Mouse (Mus musculus) limb, embryonic 11.5 days (tissue): Measurements from ENCODE around the gene Gm7982. TPM values are rescaled to one million over a fixed set of nuclear protein-coding genes. Genes with fewer than 3 reads are reported as not detected.
"Not testable (repeated sequence)": the region's sequence is repeated elsewhere in the genome, so short reads cannot be mapped to it uniquely, and the experiment has no call there.

Experiments used
- ATAC-seq: fragments of 200-750 bp; cut with Nextera tagmentation; 2 replicates; pipeline ENCODE4 v1.8.0; 2017; ENCODE audit warnings: low read depth; ENCODE audit not compliant: insufficient number of reproducible peaks, low FRiP score, low TSS enrichment
- DNase-seq: peaks from one replicate; pipeline ENCODE4 v3.0.0-alpha.2; 2015; ENCODE audit warnings: low spot score
- H3K27ac ChIP-seq: fragments of 300-500 bp; sonication (generic); replicated peaks from 2 replicates; pipeline ENCODE4 v1.5.1; 2014; ENCODE audit warnings: low read depth, mild to moderate bottlenecking, low read length
- H3K27me3 ChIP-seq: fragments of 300-500 bp; sonication (generic); 2 replicates; pipeline ENCODE4 v1.6.1; 2014; ENCODE audit warnings: mild to moderate bottlenecking, low read length, mixed read lengths; ENCODE audit not compliant: control insufficient read depth, insufficient read depth
- H3K36me3 ChIP-seq: fragments of 300-500 bp; sonication (generic); 2 replicates; pipeline ENCODE4 v1.6.1; 2014; ENCODE audit warnings: mild to moderate bottlenecking, low read length, moderate library complexity, mixed read lengths; ENCODE audit not compliant: control insufficient read depth, insufficient read depth
- H3K4me1 ChIP-seq: fragments of 300-500 bp; sonication (generic); 2 replicates; pipeline ENCODE4 v1.6.1; 2014; ENCODE audit warnings: low read length, mixed read lengths; ENCODE audit not compliant: control insufficient read depth, insufficient read depth
- H3K4me2 ChIP-seq: fragments of 300-500 bp; sonication (generic); 2 replicates; pipeline ENCODE4 v1.6.1; 2014; ENCODE audit warnings: low read depth, mild to moderate bottlenecking, moderate library complexity; ENCODE audit not compliant: severe bottlenecking
- H3K4me3 ChIP-seq: fragments of 300-500 bp; sonication (generic); 2 replicates; pipeline ENCODE4 v1.5.1; 2014; ENCODE audit warnings: low read depth, low read length
- H3K9ac ChIP-seq: fragments of 300-500 bp; sonication (generic); 2 replicates; pipeline ENCODE4 v1.6.1; 2014; ENCODE audit warnings: mild to moderate bottlenecking, low read length
- H3K9me3 ChIP-seq: fragments of 300-500 bp; sonication (generic); 2 replicates; pipeline ENCODE4 v1.6.1; 2016; ENCODE audit warnings: low read length; ENCODE audit not compliant: control insufficient read depth
- WGBS: fragments of 180-500 bp; shearing (Covaris S2); extraction: QIAGEN DNeasy Blood & Tissue Kit; methylation state at CpG from one replicate; pipeline ENCODE4 v1.1.7; 2014; 5-methylcytosine and 5-hydroxymethylcytosine counted together
- polyA plus RNA-seq: library from polyadenylated mRNA; unstranded; fragments of >200 nt; fragmentation: Nextera tagmentation; extraction: Ambion mirVana; gene quantifications from 2 replicates; pipeline ENCODE4 v1.2.1, GENCODE M21; 2014

Gm7982 gene
- not detected in 2 replicates for polyA plus RNA-seq

GRCm38 (mm10) chr5:95741714-95742113 lies at the start of gene Gm7982:
Gm7982 (plus strand) TSS chr5:95742014.
- H3K4me1 ChIP-seq, H3K27me3 ChIP-seq, H3K4me2 ChIP-seq, DNase-seq, H3K4me3 ChIP-seq, H3K27ac ChIP-seq, ATAC-seq, H3K9ac ChIP-seq, H3K36me3 ChIP-seq, H3K9me3 ChIP-seq: not testable (repeated sequence)
- WGBS = no CpG with 5 or more reads among the region's 3 CpGs

GRCm38 (mm10) chr5:95736073-95736472 lies 5.7 kb upstream of the Gm7982 start, which contains the start of gene Gm7978:
Gm7978 (minus strand) TSS chr5:95736173.
- ATAC-seq, H3K27me3 ChIP-seq, H3K36me3 ChIP-seq, H3K9ac ChIP-seq, H3K4me2 ChIP-seq, DNase-seq, H3K27ac ChIP-seq, H3K9me3 ChIP-seq, H3K4me3 ChIP-seq, H3K4me1 ChIP-seq: not testable (repeated sequence)
- WGBS = no CpG with 5 or more reads among the region's 1 CpGs

GRCm38 (mm10) chr5:95775690-95776089 lies 33.9 kb downstream of the Gm7982 start, which contains the start of gene E330014E10Rik:
E330014E10Rik (plus strand) TSS chr5:95775990.
- H3K9ac ChIP-seq, DNase-seq, H3K4me2 ChIP-seq, H3K27me3 ChIP-seq, H3K27ac ChIP-seq, H3K4me3 ChIP-seq, H3K36me3 ChIP-seq, H3K4me1 ChIP-seq, H3K9me3 ChIP-seq, ATAC-seq: not testable (repeated sequence)
- WGBS = no CpG with 5 or more reads among the region's 2 CpGs

Other genes with a start within 250 kb of the Gm7982 start
- not detected in 2 replicates for gene Gm3286, start 231.3 kb upstream of the Gm7982 start, polyA plus RNA-seq
- not detected in 2 replicates for gene Gm7971, start 147.1 kb upstream of the Gm7982 start, polyA plus RNA-seq
- gene Gm7978, start 5.8 kb upstream of the Gm7982 start, polyA plus RNA-seq = not detected in 2 replicates
- gene E330014E10Rik, start 34.0 kb downstream of the Gm7982 start, polyA plus RNA-seq = not detected in 2 replicates
- gene Cxcl13, start 214.9 kb downstream of the Gm7982 start, polyA plus RNA-seq = not detected in 2 replicates